Mouse (Mus musculus): Measurements from ENCODE around the gene Ptch2.
A peak's percentile ranks its signal among the peaks of the same experiment; 100 is the strongest.

The Ptch2 gene

GRCm38 (mm10) chr4:117104672-117105071, 8.8 kb downstream of the Ptch2 start:
- DNase-seq (ENCODE audit: low spot score in 2 of 2) = no peak

DNA sequence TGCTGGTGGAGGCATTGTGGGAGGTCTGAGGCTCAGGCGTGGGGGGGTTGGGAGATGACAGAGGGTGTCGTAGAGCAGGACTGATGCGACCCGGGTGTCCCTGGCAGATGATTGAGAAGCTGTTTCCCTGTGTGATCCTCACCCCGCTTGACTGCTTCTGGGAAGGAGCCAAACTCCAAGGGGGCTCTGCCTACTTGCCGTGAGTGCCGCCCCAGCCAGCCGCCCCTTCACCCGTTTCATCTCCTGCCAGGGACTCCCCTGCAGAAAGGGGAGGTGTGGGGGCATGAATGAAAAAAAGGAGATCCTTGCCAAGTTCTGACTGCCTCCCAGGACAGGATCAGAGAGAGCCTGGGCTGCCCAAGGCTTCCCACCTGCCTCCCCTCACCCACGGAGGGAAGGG, 9.3 kb downstream of the Ptch2 start:
- DNase-seq (ENCODE audit: low spot score in 2 of 2) = no peak

DNA sequence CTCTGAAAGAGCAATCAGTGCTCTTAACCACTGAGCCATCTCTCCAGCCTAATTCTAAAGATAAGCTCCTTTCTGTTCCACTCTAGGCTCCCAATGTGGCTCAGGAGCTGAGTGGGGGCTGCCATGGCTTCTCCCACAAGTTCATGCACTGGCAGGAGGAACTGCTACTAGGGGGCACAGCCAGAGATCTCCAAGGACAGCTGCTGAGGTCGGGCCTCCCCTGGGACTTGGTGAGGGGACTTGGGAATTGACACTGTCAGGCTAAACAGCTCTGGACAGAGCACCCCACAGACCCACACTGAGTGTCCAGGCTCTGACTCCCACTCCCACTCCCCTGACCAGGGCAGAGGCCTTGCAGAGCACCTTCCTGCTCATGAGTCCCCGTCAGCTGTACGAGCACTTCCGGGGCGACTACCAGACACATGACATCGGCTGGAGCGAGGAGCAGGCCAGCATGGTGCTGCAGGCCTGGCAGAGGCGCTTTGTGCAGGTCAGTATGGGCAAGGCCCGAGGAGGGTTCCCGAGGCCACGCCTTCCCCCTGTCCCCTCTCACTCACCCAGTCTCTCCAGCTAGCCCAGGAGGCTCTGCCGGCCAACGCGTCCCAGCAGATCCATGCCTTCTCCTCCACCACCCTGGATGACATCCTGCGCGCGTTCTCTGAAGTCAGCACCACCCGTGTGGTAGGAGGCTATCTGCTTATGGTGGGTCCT, 12.1 kb downstream of the Ptch2 start:
- no peak for DNase-seq (ENCODE audit: low spot score in 2 of 2)

- no peak for DNase-seq (ENCODE audit: low spot score in 2 of 2)
These were observed 12.6 kb downstream of the Ptch2 start for GRCm38 (mm10) chr4:117108524-117108849.

DNA sequence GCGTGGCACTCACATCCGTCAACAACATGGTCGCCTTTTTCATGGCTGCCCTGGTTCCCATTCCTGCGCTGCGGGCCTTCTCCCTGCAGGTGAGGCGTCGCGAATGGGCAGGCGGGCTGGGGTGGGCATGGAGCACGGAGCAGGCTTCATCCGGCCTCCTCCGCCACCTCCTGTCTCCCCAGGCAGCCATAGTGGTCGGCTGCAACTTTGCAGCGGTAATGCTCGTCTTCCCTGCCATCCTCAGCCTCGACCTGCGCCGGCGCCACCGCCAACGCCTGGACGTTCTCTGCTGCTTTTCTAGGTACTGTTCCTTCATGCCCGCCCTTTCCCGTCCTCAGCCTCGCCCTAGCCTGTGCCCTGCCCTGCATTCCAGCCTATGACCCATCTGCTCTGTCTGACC, 13.5 kb downstream of the Ptch2 start:
- no peak for DNase-seq (ENCODE audit: low spot score in 2 of 2)

GRCm38 (mm10) chr4:117110249-117110648, 14.4 kb downstream of the Ptch2 start:
- DNase-seq (ENCODE audit: low spot score in 2 of 2) = no peak

GRCm38 (mm10) chr4:117110985-117111384, 15.1 kb downstream of the Ptch2 start:
- DNase-seq (ENCODE audit: low spot score in 2 of 2) = no peak

DNA sequence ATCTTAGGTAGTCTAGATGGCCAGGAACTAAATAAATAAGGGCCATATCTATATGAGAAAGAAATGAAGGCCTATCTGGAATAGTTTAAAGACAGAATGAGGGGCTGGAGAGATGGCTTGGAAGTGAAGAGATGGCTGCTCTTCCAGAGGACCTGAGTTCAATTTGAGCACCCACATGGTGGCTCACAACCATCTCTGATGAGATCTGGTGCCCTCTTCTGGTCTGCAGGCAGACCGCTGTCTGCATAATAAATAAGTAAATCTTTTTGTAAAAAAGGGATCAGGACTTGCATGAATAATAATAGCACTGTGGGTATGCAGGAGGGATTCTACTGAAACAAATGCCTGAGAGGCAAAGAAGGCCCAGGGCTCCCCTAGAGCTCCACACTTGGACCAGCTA, 17.4 kb downstream of the Ptch2 start:
- no peak for DNase-seq (ENCODE audit: low spot score in 2 of 2)

DNA sequence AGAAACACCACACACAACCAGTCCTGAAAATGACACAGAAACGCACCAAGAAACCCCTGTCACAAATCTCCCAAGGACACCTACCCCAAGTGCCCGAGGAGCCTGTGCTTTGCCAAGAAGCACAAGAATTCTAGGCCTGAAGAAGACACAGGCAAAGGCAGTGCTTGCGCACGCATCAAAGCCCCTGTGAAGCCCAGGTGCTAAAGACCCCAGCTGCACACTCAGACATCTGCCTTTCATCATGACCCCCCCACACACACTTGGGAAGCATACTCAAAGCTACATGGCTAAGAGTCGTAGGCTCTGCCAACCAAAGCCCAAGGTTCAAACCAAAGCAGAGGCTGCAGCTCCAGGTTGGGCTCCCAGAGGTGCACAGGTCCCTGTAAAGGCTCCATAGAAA, 19.7 kb downstream of the Ptch2 start:
- peak; percentile 62 to 70 for DNase-seq (ENCODE audit: low spot score in 2 of 2)

DNA sequence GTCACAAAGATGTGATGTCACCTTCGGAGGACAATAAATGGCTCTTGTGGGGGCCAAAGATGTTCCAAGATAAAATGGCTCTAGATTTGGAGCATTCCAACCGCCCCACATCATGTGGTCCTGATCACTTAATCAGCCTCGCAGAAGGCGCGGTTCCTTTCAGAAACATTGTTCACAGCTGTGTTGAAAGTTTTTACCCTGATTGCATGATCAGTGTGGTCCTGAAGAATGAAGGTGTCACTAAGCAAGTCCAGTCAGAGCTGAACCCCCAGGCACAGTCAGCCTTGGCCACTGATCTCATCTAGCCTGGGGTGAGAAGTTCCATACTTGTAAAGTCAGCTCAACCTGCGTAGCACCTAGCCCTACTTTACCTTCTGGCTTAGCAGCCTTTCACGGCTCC, 22.1 kb downstream of the Ptch2 start:
- no peak for DNase-seq (ENCODE audit: low spot score in 2 of 2)

DNA sequence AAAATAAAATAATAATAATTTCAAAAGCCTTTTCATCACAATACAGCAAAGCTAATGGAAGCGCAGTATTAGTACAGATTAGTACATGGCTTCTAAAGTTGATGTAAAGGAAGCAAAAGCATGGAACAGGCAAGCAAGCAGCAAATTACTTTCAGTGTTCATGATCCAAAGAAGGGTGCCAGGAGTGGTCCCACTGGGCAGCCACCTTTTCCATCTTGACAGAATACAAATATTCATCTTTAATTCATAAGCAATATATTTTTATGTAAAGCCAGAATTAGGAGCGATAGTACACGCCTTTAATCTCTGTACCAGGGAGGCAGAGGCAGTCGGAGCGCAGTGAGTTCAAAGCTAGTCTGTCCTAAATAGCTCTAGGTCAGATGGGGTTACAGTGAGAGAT, 23.8 kb downstream of the Ptch2 start:
- no peak for DNase-seq (ENCODE audit: low spot score in 2 of 2)

- no peak for DNase-seq (ENCODE audit: low spot score in 2 of 2)
These were observed 24.2 kb downstream of the Ptch2 start for GRCm38 (mm10) chr4:117120052-117120444.

DNA sequence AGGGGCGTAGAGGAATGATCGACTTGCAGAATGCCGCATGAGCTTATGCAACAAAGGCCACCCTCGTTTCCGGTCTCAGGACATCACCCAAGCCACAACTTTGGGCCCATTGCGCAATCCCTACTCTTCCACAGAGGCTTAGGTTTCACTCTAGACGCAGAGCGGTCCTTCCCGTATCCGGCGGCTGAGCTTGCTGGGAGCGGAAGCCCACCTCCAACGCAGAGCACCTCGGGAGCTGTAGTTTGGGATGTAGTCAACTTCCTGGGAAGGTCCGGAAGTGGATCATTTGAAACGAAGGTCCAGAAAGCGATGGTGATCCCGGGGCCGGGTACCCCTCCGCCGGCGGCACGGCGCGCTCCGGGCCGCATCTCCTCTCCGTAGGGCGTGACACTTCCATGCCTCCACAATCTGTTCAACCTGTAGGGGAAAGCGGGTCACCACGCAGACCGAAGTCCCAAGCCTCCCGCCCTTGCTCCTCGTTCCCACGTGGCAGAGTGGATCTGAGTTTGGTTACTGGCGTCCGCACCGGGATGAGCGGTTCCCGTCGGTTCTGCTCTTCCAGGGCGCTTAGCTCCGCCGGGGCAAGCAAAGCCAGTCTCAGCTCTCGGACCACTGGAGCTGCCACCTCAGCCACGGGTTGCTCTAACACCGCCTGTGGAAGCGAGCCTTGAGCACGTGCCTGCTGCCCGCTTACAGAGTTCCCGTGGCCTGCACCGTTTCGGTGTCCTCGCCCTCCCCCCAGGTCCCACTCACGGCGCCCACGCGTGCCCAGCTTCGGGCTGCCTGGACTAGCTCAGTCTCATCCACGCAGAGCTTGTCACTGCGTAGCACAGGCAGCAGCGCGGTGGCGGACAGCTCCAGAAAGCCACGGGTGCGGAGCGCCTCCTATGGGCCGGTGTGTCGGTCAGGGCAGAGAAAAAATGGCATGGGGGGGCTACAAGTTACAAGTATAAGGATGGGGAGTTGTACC, 24.9 kb downstream of the Ptch2 start:
- DNase-seq (ENCODE audit: low spot score in 2 of 2) = peak; percentile 83 to 92

GRCm38 (mm10) chr4:117122209-117122608, 26.3 kb downstream of the Ptch2 start:
- no peak for DNase-seq (ENCODE audit: low spot score in 2 of 2)

GRCm38 (mm10) chr4:117123546-117124217, 27.8 kb downstream of the Ptch2 start:
- DNase-seq (ENCODE audit: low spot score in 2 of 2) = no peak

DNA sequence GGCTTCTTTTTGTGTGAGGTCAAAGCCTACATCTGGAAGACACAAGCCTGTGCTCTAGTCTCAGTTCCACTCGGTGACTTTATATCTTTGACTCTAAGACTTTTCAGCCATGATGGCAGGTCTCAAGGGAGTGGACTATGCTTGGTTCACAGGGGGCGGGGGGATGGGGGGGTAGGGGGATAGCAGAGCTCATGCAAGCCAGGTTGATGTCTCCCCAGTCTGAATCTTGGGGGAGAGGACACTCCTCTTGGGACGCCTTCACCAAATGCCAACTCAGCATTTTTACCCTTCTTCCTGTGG, 28.3 kb downstream of the Ptch2 start:
- DNase-seq (ENCODE audit: low spot score in 2 of 2) = no peak

DNA sequence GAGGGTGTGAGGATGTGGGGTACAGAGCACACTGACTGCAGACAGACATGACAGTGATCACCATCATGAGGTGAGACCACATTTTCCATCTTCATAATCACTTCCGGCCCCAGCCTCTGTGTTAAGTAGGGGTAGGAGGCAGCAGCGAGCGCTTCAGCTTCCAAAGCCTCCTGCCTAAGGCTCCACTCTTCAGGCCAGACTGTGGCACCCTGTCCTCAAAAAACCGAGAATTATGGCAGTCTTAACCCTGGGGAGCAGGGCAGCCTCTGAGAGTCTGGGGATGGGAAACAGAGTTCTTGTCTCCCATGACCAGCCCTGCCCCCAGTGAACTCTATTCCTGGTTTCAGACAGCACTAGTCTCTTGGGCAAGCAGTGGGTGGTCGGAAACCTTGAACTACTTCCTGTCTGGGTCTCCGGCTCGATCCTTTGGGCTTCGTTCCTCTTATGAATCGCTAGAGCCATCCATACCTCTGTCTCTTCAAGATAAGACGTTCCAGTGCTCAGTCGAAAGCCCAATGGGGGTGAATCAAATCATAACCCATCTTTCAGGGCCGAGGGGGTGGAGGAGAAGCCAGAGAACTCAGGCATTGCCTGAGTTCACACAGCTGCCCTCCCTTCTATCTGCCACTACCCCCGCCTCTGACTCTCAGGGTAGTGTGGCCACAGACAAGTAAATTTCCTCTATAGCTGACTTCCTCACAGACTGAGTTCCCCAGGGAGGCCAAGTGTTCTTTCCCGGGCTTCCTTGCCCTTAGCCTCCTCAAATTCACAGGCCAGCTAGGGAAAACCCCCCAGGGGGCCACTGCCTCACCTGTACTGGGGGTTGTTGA, 28.9 kb downstream of the Ptch2 start:
- peak; percentile 70 to 77 for DNase-seq (ENCODE audit: low spot score in 2 of 2)

GRCm38 (mm10) chr4:117125348-117125909, 29.6 kb downstream of the Ptch2 start, which contains the start of gene Btbd19:
TSS of gene Btbd19 (minus strand) at chr4:117125725.
- peak in 1 of 2 experiments; percentile 18 for DNase-seq (ENCODE audit: low spot score in 2 of 2)

DNA sequence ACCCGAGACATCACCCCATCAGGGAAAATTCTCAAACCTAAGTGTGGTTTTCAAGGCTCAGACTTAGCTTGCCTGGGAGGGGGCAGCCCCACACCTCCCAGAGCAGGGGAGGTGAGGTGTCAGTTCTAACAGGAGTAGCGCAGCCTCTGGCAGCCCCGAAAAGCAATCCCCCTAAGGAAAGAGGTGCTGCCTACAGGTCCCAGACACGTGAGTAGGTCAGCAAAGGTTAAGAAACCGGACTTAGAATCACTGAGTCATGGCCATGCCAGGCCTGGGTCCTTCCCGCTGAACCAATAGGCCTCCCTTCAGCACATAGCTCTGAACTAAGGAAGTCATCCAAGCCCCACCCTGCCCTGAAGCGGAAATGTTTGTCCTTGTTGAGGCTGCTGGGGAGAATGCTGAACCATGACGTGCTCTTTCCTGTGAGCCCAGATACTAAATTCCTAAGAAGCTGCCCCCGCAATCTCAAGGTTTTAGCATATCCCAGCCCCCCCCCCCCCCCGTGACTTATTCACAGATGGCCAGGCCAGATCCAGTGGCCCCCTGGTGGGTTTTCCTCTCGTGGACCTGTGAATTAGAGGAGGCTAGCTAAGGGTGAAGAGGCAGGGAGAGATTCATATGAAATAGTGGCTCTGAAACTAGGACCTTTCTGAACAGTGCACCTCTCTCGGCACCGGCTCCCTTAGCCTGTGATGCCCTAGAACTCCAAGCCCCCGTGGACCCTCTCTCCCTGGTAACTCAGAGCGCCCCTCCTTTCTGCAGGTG, 30.2 kb downstream of the Ptch2 start:
- DNase-seq (ENCODE audit: low spot score in 2 of 2) = peak; percentile 62

DNA sequence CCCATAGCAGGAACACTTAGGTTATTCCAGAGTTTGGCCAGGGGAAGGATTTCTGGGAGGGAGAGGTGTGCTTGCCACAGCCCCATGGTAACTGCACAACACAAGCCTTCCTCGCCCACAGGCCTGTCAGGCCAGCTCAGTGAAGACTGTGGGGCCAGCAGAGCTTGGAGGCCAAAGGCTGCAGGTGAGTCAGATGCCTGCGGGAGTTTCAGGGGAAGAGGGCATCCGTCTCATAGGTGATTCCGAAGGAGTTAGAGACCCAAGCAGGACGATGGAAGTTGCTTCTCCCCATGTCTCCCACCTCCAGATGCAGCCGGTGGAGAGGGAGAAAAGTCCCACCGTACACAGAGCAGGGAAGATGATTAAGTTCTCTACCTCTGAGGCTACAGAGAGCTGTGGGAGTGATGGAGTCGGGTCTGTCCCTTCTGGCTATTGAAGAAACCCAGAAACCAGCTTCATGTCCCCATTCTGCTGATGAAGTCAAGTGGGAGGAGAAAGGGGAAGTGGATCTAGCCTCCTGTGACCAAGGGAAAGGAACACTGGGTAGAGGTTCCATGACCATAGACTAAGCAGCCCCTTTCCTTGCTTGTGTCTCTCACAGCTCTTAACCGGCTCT, 30.9 kb downstream of the Ptch2 start, which contains the start of gene Tctex1d4:
TSS of gene Tctex1d4 (plus strand) at position 120 of the 616 bp plus-strand sequence.
- DNase-seq (ENCODE audit: low spot score in 2 of 2) = no peak
